Mouse (Mus musculus) right cerebral cortex, postnatal 25 days (tissue): ENCODE measurements around the gene Flrt2.
"Not testable (repeated sequence)": the region's sequence is repeated elsewhere in the genome, so short reads cannot be mapped to it uniquely, and the experiment has no call there.

Experiments
- DNase-seq: peaks from one replicate; pipeline ENCODE4 v3.0.0; 2022

Gene Flrt2

GRCm38 (mm10) chr12:95691961-95692767 lies at the start of gene Flrt2:
Gene Flrt2, plus strand, starts transcription at chr12:95692226.
- peak; percentile 63 for DNase-seq

GRCm38 (mm10) chr12:95642226-95642625 lies 49.8 kb upstream of the Flrt2 start:
- peak; percentile 4 for DNase-seq

- DNase-seq: not testable (repeated sequence)
Measured at GRCm38 (mm10) chr12:95647179-95647578, 44.8 kb upstream of the Flrt2 start.

GRCm38 (mm10) chr12:95652172-95653156 lies 39.6 kb upstream of the Flrt2 start:
- no peak for DNase-seq

GRCm38 (mm10) chr12:95656594-95656993 lies 35.4 kb upstream of the Flrt2 start:
- no peak for DNase-seq

- DNase-seq: no peak
Measured at GRCm38 (mm10) chr12:95667296-95667695, 24.7 kb upstream of the Flrt2 start.

- no peak for DNase-seq
Measured at GRCm38 (mm10) chr12:95675711-95676110, 16.3 kb upstream of the Flrt2 start.

- peak; percentile 53 for DNase-seq
Measured at GRCm38 (mm10) chr12:95690819-95691218, 1.2 kb upstream of the Flrt2 start.

GRCm38 (mm10) chr12:95692948-95693650 lies 1.1 kb downstream of the Flrt2 start:
- peak; percentile 35 for DNase-seq

GRCm38 (mm10) chr12:95693651-95694471 lies 1.8 kb downstream of the Flrt2 start:
- peak; percentile 52 for DNase-seq

GRCm38 (mm10) chr12:95694507-95694906 lies 2.5 kb downstream of the Flrt2 start:
- no peak for DNase-seq

GRCm38 (mm10) chr12:95694991-95695833 lies 3.2 kb downstream of the Flrt2 start:
- peak; percentile 79 for DNase-seq

- no peak for DNase-seq
Measured at GRCm38 (mm10) chr12:95695834-95696521, 4.0 kb downstream of the Flrt2 start.

GRCm38 (mm10) chr12:95696522-95697025 lies 4.5 kb downstream of the Flrt2 start:
- no peak for DNase-seq

GRCm38 (mm10) chr12:95698556-95698955 lies 6.5 kb downstream of the Flrt2 start:
- no peak for DNase-seq

- no peak for DNase-seq
Measured at GRCm38 (mm10) chr12:95700746-95701145, 8.7 kb downstream of the Flrt2 start.

GRCm38 (mm10) chr12:95701580-95701979 lies 9.6 kb downstream of the Flrt2 start:
- DNase-seq: no peak

- DNase-seq: no peak
Measured at GRCm38 (mm10) chr12:95705006-95705405, 13.0 kb downstream of the Flrt2 start.

- no peak for DNase-seq
Measured at GRCm38 (mm10) chr12:95723265-95723664, 31.2 kb downstream of the Flrt2 start.

- DNase-seq: no peak
Measured at GRCm38 (mm10) chr12:95734075-95734474, 42.0 kb downstream of the Flrt2 start.
